Mouse (Mus musculus) cortical plate, adult 2 months (tissue): ENCODE results near the gene Cers6.

ENCODE experiments used
- CTCF ChIP-seq: fragments of 200-500 bp; IDR thresholded peaks from 2 replicates; pipeline ENCODE4 v1.5.1; 2011; ENCODE audit warnings: mild to moderate bottlenecking, control low read depth, low read length; ENCODE audit not compliant: insufficient read depth; ENCODE audit errors: extremely low read depth
- POLR2A ChIP-seq: fragments of 200-500 bp; IDR thresholded peaks from 2 replicates; pipeline ENCODE4 v1.6.1; 2011; ENCODE audit warnings: mild to moderate bottlenecking, low read length, control low read depth; ENCODE audit not compliant: insufficient read depth; ENCODE audit errors: extremely low read depth

- TF ChIP-seq POLR2A (no peak), CTCF (no peak)
These were observed 75.5 kb downstream of the Cers6 start for GRCm38 (mm10) chr2:68936773-68937172.
